Mouse (Mus musculus): Measurements from ENCODE around the gene Vps39. TPM values are rescaled to one million over a fixed set of nuclear protein-coding genes. Genes with fewer than 3 reads are reported as not detected.
A peak's percentile ranks its signal among the peaks of the same experiment; 100 is the strongest.

Vps39 gene
- total RNA-seq (2021), result 10 to 100 TPM; 54.0 to 56.9 TPM

DNA sequence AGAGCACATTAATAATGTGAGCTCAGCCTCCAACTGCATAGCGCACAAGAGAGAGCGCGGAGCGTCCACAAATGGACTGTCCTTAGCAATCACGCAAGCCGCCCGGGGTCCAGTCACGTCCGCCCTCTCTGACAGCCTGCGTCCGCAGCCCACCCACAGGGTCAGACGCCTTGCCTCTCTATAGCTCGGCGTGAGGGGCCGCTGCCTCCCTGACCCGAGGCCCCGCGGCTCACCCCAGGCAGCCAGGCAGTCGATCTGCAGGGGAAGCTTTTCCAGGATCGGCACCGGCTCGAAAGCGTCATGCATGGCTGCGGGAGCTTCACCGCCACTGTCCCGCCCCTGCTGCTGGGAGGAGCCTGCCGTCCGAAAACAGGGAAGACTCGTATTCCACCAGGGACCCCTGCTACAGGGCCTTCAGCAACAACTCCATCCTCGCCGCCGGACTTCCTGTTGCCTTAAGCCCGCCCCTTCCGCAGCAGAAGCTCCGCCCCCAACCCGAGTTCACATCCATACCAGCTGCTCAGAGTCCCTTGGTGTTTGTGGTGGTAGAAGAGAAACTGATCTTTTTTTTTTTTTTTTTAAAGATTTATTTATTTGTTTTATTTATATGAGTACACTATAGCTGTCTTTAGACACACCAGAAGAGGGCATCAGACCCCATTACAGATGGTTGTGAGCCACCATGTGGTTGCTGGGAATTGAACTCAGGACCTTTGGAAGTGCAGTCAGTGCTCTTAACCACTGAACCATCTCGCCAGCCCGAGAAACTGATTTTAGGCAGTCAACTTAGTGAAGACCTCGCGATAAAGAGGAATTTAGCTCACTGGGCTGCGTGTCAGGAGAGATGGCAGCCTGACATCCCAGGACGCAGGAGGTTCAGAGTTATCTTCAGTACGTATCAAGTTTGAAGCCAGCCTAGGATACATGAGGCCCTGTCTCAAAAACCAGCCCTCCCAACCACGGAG, at the start of gene Vps39:
TSS of gene Vps39 (minus strand) at position 456 of the 965 bp plus-strand sequence.
- peak; percentile 84 to 95 for DNase-seq (ENCODE audit: extremely low spot score in 1 of 2, low spot score in 2 of 2)
- intact Hi-C loops (cut with DNase I), result no loop called here

- intact Hi-C loops (cut with DNase I), result loop anchor here (10.0 kb wide), 1 partner anchor 127 kb away; no protein-coding TSS in a partner anchor
- no peak for DNase-seq (ENCODE audit: extremely low spot score in 1 of 2, low spot score in 2 of 2)
Observed at GRCm38 (mm10) chr2:120397951-120398350, 45.0 kb upstream of the Vps39 start.

- intact Hi-C loops (cut with DNase I), result loop anchor here (10.0 kb wide), 1 partner anchor 132 kb away; no protein-coding TSS in a partner anchor
- DNase-seq (ENCODE audit: extremely low spot score in 1 of 2, low spot score in 2 of 2), result no peak
Observed at GRCm38 (mm10) chr2:120392406-120392805, 39.5 kb upstream of the Vps39 start.

DNA sequence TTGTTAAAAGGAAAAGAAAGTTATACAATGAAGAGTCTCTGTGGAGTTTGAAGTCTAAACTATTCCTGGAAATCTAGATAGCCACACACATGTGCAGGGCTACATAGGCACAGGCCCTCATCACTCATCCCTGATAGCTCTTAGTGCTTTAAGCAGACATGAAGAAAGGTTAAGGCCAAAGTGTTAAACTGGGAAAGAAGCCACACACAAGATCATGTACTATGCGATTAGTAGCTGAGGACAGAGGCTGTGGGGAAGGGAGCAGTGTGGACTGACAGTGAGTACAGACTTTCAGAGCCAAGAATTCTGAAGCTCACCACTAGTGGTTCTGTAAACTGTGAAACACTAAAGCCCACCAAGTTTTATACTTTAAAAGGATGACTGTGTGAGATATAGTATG, 38.0 kb upstream of the Vps39 start:
- DNase-seq (ENCODE audit: extremely low spot score in 1 of 2, low spot score in 2 of 2), result no peak
- intact Hi-C loops (cut with DNase I), result loop anchor here (10.0 kb wide), 1 partner anchor 134 kb away; no protein-coding TSS in a partner anchor

DNA sequence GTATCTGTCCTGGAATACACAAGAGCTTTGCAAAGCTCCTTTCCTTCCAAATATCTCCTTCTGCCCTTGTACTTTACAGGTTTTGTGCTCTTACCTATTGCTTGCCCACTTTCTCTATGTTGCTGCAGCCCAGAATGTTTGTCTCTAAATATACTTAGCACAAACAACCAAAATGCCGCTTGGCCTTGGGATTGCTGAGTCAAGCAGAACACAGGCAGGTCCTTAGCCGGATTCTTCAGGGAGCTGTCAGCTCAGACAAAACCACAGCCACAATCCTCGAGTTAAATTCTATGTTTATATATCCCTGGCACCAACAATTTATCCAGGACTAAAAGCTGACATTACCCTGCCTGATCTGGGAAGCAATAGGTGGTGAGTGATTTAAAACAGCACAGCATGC, 36.4 kb upstream of the Vps39 start:
- no peak for DNase-seq (ENCODE audit: extremely low spot score in 1 of 2, low spot score in 2 of 2)
- intact Hi-C loops (cut with DNase I), result no loop called here

GRCm38 (mm10) chr2:120387291-120387690, 34.4 kb upstream of the Vps39 start:
- intact Hi-C loops (cut with DNase I), result no loop called here
- no peak for DNase-seq (ENCODE audit: extremely low spot score in 1 of 2, low spot score in 2 of 2)

DNA sequence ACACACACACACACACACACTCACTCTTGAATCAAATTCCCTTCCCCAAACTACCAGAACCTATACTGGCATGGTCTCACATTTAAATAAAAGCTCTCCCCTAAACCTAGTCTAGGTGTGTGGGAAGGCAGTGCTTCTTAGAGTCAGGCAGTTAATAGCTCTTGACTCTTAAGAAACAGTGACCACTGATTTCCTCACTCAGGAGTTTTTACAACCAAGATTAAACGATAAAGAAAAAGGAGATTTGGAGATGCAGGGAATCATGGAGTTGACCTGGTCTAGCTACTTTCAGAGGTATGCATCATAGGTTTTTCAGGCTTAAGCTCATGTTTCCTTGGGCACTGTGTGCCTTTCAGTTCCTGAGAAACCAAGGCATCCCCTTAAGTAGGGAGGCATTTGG, 33.3 kb upstream of the Vps39 start:
- DNase-seq (ENCODE audit: extremely low spot score in 1 of 2, low spot score in 2 of 2), result no peak
- intact Hi-C loops (cut with DNase I), result no loop called here

DNA sequence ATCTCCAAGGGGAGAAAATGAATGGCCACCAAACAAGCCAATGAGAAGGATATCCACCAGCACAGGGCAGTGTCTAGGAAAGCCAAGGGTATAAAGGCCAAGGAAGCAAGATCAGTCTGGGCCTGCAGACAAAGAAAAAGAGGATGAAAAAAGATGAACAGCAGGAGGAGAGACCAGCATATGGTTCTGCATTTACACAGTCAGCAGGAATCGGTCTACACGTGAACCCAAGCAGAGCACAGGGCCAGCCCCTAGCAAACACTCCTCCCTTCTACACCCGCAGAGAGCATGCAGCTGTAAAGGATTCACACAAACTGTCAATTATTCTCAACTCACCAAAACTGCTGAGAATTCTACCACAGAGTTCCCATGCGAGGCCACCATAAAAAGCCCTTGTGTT, 20.9 kb upstream of the Vps39 start:
- no peak for DNase-seq (ENCODE audit: extremely low spot score in 1 of 2, low spot score in 2 of 2)
- intact Hi-C loops (cut with DNase I), result loop anchor here (1.0 kb wide), 1 partner anchor 9 kb away; no protein-coding TSS in a partner anchor

- no peak for DNase-seq (ENCODE audit: extremely low spot score in 1 of 2, low spot score in 2 of 2)
- intact Hi-C loops (cut with DNase I), result no loop called here
Observed at GRCm38 (mm10) chr2:120367416-120368207, 14.7 kb upstream of the Vps39 start.

- intact Hi-C loops (cut with DNase I), result no loop called here
- DNase-seq (ENCODE audit: extremely low spot score in 1 of 2, low spot score in 2 of 2), result no peak
Observed at GRCm38 (mm10) chr2:120366501-120366900, 13.6 kb upstream of the Vps39 start.

DNA sequence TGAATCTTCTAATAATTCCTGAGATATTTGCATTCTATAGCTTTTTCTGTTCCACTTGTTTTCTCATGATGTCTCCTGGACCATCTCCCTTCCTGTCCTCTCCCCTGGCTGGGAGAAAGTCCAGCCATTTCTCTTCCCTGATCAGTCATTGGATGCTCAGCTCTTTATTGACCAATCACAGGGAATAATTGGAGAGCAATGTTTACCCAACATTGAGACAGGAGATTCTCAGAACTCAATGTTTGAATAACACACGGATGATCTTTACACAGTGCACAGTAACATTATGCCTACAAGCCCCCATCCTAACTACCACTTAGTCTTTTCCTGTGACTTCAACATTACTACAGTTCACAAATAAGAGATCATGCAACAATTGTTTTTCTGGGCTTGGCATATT, 7.5 kb upstream of the Vps39 start:
- intact Hi-C loops (cut with DNase I), result no loop called here
- DNase-seq (ENCODE audit: extremely low spot score in 1 of 2, low spot score in 2 of 2), result no peak

DNA sequence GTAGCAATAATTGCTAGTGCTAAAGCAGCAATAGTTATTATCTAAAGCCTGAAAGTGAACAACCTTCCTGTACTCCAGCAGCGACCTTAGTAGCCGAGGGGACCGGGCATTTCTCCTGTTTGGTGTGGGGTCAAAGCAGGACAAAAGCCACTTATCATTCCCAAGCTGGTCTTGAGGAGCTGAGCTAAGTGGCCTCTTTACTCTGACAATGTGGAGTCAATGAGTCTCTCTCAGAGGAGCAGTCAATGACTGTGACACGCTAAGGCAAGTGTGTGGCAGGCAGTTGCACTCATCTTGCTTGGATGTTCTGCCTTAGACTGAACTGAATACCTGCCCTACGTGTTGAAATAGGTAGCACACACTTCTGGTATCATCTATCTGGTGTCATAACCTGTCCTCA, 1.6 kb downstream of the Vps39 start:
- intact Hi-C loops (cut with DNase I), result no loop called here
- no peak for DNase-seq (ENCODE audit: extremely low spot score in 1 of 2, low spot score in 2 of 2)

DNA sequence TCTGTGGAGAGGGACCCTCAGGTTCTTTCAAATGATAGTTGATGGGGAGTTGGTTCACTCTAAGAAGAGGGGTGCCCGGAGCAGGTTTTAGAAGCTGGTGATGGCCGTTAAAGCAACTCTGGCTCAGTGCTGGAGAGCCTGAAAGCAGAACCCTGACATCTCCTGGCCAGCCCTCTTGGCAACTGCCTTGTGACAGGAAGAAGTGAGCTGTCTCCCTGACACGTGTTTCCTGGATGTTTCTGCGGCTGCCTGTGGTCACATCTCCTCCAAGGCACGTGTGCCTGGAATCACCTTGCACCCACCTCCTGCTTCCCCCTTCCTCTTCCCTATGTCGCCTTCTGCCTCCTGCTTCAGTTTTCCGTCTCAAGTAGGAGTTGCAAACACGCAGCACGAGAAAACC, 4.8 kb downstream of the Vps39 start:
- peak in 1 of 2 experiments; percentile 44 for DNase-seq (ENCODE audit: extremely low spot score in 1 of 2, low spot score in 2 of 2)
- intact Hi-C loops (cut with DNase I), result no loop called here

DNA sequence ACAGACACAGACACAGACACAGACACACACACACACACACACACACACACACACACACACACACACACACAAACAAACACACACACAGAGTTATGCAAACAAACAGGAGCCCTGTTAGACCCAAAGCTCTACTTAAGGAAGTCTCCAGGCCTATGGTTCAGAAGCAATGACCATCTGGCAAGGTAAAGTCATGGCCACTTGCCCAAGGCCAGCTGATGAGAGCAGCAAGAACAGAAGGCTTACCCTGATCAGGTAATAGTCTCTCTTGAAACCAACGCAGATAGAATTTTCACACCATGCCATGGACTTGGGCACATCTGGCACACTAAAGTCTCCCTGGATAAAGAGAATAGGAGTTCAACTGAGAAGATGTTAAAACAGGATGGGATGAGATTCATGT, 11.2 kb downstream of the Vps39 start:
- no peak for DNase-seq (ENCODE audit: extremely low spot score in 1 of 2, low spot score in 2 of 2)
- intact Hi-C loops (cut with DNase I), result no loop called here

GRCm38 (mm10) chr2:120337886-120338285, 15.1 kb downstream of the Vps39 start:
- intact Hi-C loops (cut with DNase I), result no loop called here
- DNase-seq (ENCODE audit: extremely low spot score in 1 of 2, low spot score in 2 of 2), result no peak

GRCm38 (mm10) chr2:120331575-120331974, 21.4 kb downstream of the Vps39 start:
- DNase-seq (ENCODE audit: extremely low spot score in 1 of 2, low spot score in 2 of 2), result no peak
- intact Hi-C loops (cut with DNase I), result no loop called here

GRCm38 (mm10) chr2:120315077-120315476, 37.9 kb downstream of the Vps39 start:
- DNase-seq (ENCODE audit: extremely low spot score in 1 of 2, low spot score in 2 of 2), result no peak
- intact Hi-C loops (cut with DNase I), result no loop called here

DNA sequence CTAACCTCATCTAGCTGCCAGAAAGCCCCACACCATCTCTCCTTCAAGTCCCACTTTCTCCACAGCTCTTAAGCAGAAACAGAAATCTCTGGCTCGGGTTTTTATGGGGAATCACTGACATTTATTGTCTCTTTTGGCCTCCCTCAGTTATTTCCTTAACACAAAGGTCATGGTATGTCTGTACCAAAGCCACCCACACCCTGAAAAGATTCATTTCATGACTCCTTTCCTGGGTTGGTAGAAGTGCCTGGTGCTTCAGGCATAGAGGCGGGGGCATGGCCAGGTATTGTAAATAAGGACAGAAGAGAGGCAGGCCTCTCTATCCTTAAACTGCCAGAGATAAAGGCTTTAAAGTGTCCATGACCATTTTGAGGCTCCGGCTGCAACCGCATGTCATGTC, 38.5 kb downstream of the Vps39 start:
- DNase-seq (ENCODE audit: extremely low spot score in 1 of 2, low spot score in 2 of 2), result no peak
- intact Hi-C loops (cut with DNase I), result no loop called here

DNA sequence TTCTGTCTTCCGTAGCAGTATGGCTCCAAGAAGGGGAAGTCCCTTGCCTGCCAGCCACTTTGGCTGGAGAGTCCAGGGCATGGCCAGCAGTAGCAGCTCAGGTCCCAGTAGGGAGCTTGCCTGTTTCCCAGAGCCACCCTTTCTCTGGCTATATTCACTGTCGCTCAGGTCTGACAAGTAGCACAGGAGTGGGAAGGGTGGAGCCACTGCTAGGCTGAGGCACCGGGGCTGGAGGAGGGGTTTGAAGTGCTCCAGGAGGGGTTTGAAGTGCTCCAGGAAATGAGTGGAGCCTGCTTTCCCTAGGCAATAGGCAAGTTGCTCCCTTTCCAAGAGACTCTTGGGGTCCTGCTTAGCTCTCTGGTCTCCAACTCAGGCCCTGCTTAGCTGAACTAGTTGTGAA, 39.0 kb downstream of the Vps39 start, which contains the start of gene Pla2g4f:
TSS of gene Pla2g4f (minus strand) at position 190 of the 400 bp plus-strand sequence.
- intact Hi-C loops (cut with DNase I), result no loop called here
- no peak for DNase-seq (ENCODE audit: extremely low spot score in 1 of 2, low spot score in 2 of 2)

Measured in left cerebral cortex, postnatal 10 days (tissue).